Mouse (Mus musculus) thymus, adult 2 months (tissue): ENCODE results near the gene Klrb1. TPM values are rescaled to one million over a fixed set of nuclear protein-coding genes. Genes with fewer than 3 reads are reported as not detected.

Experiments used
- DNase-seq: peaks from one replicate; pipeline ENCODE4 v3.0.0; 2021
- H3K27ac ChIP-seq: fragments of 200-500 bp; 2 replicates; pipeline ENCODE4 v1.5.1; 2012; ENCODE audit warnings: low read length, control low read depth; ENCODE audit not compliant: control insufficient read depth, insufficient read depth
- H3K27me3 ChIP-seq: fragments of 200-500 bp; 2 replicates; pipeline ENCODE4 v1.6.1; 2012; ENCODE audit warnings: mild to moderate bottlenecking, low read length, moderate library complexity, mixed read lengths; ENCODE audit not compliant: control insufficient read depth, insufficient read depth
- H3K36me3 ChIP-seq: fragments of 200-500 bp; 2 replicates; pipeline ENCODE4 v1.6.1; 2012; ENCODE audit warnings: mild to moderate bottlenecking, low read length, moderate library complexity; ENCODE audit not compliant: control insufficient read depth, insufficient read depth
- H3K4me1 ChIP-seq: fragments of 200-500 bp; replicated peaks from 2 replicates; pipeline ENCODE4 v1.6.1; 2012; ENCODE audit warnings: low read length; ENCODE audit not compliant: control insufficient read depth, insufficient read depth
- H3K4me3 ChIP-seq: fragments of 200-500 bp; 2 replicates; pipeline ENCODE4 v1.5.1; 2012; ENCODE audit warnings: mild to moderate bottlenecking, low read length, control low read depth, moderate library complexity; ENCODE audit not compliant: control insufficient read depth, insufficient read depth
- CTCF ChIP-seq: fragments of 200-500 bp; IDR thresholded peaks from 2 replicates; pipeline ENCODE4 v1.5.1; 2012; ENCODE audit warnings: mild to moderate bottlenecking, control low read depth, low read length, moderate library complexity, borderline replicate concordance; ENCODE audit not compliant: control insufficient read depth, poor library complexity, insufficient read depth; ENCODE audit errors: extremely low read depth
- POLR2A ChIP-seq: fragments of 200-500 bp; IDR thresholded peaks from 2 replicates; pipeline ENCODE4 v1.6.1; 2012; ENCODE audit warnings: mild to moderate bottlenecking, low read length, control low read depth, moderate library complexity; ENCODE audit not compliant: control insufficient read depth, poor library complexity, insufficient read depth; ENCODE audit errors: extremely low read depth
- WGBS: fragments of 180-500 bp; shearing (Covaris S2); methylation state at CpG from one replicate; pipeline ENCODE4 v1.1.7; 2018; 5-methylcytosine and 5-hydroxymethylcytosine counted together
- polyA plus RNA-seq: library from polyadenylated mRNA; depleted of rRNA; stranded (reverse); fragments of >200 nt; gene quantifications from 2 replicates; pipeline ENCODE4 v1.2.3, GENCODE M21; 2012; rRNA removed

Klrb1 gene
- polyA plus RNA-seq, 1 experiment: not detected

GRCm38 (mm10) chr6:128701691-128702090 lies 21.2 kb downstream of the Klrb1 start:
- WGBS: 86% methylated on average over 3 of the region's 3 CpGs
- TF ChIP-seq CTCF (no peak), POLR2A (no peak)
- Histone ChIP-seq H3K4me1 (no peaks in the 10 kb centered on the region), H3K27ac (no peak overlapping the region), H3K27me3 (no peaks in the 10 kb centered on the region), H3K36me3 (no peaks in the 10 kb centered on the region), H3K4me3 (no peak overlapping the region)
- no peak for DNase-seq

- H3K27ac ChIP-seq: no peak overlapping the region
- no peak overlapping the region for H3K4me3 ChIP-seq
- no peak for DNase-seq
- no peaks in the 10 kb centered on the region for H3K36me3 ChIP-seq
- no peak for TF ChIP-seq POLR2A
- no peak for TF ChIP-seq CTCF
- H3K4me1 ChIP-seq: no peaks in the 10 kb centered on the region
- no peaks in the 10 kb centered on the region for H3K27me3 ChIP-seq
Observed at GRCm38 (mm10) chr6:128679574-128679973, 43.3 kb downstream of the Klrb1 start.

GRCm38 (mm10) chr6:128669936-128670335 lies 52.9 kb downstream of the Klrb1 start:
- TF ChIP-seq CTCF: no peak
- TF ChIP-seq POLR2A: no peak
- no peak overlapping the region for H3K27ac ChIP-seq
- no peaks in the 10 kb centered on the region for H3K36me3 ChIP-seq
- no peaks in the 10 kb centered on the region for H3K4me1 ChIP-seq
- WGBS: 79% methylated on average over 4 of the region's 4 CpGs
- H3K4me3 ChIP-seq: no peak overlapping the region
- DNase-seq: no peak
- H3K27me3 ChIP-seq: no peaks in the 10 kb centered on the region

- Histone ChIP-seq H3K27me3 (no peaks in the 10 kb centered on the region), H3K27ac (no peak within 1 kb of the TSS), H3K4me3 (no peak within 1 kb of the TSS), H3K4me1 (no peaks in the 10 kb centered on the region), H3K36me3 (no peaks in the 10 kb centered on the region)
- WGBS: 6% methylated on average over 1 of the region's 1 CpGs
- TF ChIP-seq POLR2A (no peak), CTCF (no peak)
- DNase-seq: no peak
Observed at GRCm38 (mm10) chr6:128662206-128662605, 60.7 kb downstream of the Klrb1 start, which contains the start of gene Clec2h. Gene Clec2h, plus strand, starts transcription at chr6:128662385.

GRCm38 (mm10) chr6:128661249-128661648 lies 61.6 kb downstream of the Klrb1 start:
- WGBS: 100% methylated on average over 1 of the region's 1 CpGs
- Histone ChIP-seq H3K27ac (no peak overlapping the region), H3K4me3 (no peak overlapping the region), H3K36me3 (no peaks in the 10 kb centered on the region), H3K27me3 (no peaks in the 10 kb centered on the region), H3K4me1 (no peaks in the 10 kb centered on the region)
- no peak for TF ChIP-seq POLR2A
- TF ChIP-seq CTCF: no peak
- DNase-seq: no peak

Other genes starting within 250 kb of the Klrb1 start
- gene Pzp, start 196.3 kb downstream of the Klrb1 start, polyA plus RNA-seq: 0.03 and 1.5 TPM in 2 replicates
- gene A2ml1, start 141.5 kb downstream of the Klrb1 start, polyA plus RNA-seq: 0.31 and 0.73 TPM in 2 replicates
- gene Klrb1a, start 99.5 kb downstream of the Klrb1 start, polyA plus RNA-seq: 0.52 and 0.67 TPM in 2 replicates
- not detected in 2 replicates for gene Clec2h, start 60.7 kb downstream of the Klrb1 start, polyA plus RNA-seq
- 0.96 and 2.6 TPM in 2 replicates for gene Klrb1c, start 66.2 kb upstream of the Klrb1 start, polyA plus RNA-seq
- 0.59 TPM in 1 of 2 replicates, not detected in the other for gene Gm44511, start 103.3 kb upstream of the Klrb1 start, polyA plus RNA-seq
- gene Klrb1b, start 103.3 kb upstream of the Klrb1 start, polyA plus RNA-seq: 0.54 and 0.85 TPM in 2 replicates
- 9.6 and 12.1 TPM in 2 replicates for gene Clec2i, start 164.5 kb upstream of the Klrb1 start, polyA plus RNA-seq
- gene BC035044, start 168.1 kb upstream of the Klrb1 start, polyA plus RNA-seq: 17.8 and 18.6 TPM in 2 replicates
- gene Clec2g, start 211.3 kb upstream of the Klrb1 start, polyA plus RNA-seq: 0.13 and 0.35 TPM in 2 replicates